Mouse (Mus musculus): Measurements from ENCODE around the gene Ankrd53. TPM values are rescaled to one million over a fixed set of nuclear protein-coding genes. Genes with fewer than 3 reads are reported as not detected.

Gene Ankrd53
- polyA plus RNA-seq, 1 experiment: not detected

DNA sequence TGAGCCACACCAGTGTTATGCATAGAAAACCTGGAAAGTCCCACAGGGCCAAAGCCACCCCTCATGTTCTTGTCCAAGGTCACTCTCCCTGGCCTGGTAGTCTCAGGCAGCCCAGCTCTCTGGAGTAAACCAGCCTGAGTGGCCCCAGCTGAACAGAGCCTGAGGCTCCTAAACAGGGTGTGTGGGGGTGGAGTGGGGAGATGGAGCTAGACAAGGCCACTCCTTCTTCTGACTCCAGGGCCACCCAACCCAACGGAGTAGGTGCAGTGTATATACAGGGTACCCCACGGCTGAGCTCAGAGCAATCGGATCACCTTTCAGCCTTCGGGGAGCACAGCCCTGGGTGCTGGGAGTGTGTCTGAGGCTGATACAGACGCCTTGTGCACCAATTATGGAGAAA, 18.3 kb upstream of the Ankrd53 start:
- no peak overlapping the region for H3K4me3 ChIP-seq (ENCODE audit: insufficient read depth, low read depth, low read length)
- no peaks in the 10 kb centered on the region for H3K4me1 ChIP-seq (ENCODE audit: control insufficient read depth, insufficient read depth, insufficient read length, low read length)
- H3K27ac ChIP-seq (replicated peaks; ENCODE audit: low read depth, low read length): no peak overlapping the region

DNA sequence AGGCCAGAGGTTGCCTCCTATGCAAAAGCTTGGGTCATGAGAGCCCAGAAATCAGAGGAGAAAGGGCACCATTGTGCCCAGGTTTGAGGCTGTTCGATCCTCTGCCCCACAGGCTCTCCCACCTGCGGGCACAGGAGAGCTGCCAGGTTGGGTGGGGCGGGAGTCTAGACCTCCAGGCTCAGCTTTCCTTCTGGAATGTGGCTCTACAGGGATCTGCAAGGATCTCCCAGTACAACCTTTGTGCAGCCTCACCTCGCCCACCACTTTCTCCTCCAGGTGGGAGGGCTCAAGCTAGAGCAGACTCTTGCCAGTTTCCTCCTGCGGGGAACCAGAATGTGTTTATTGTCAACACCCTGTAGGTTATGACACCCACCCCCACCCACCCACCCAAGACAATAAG, 17.9 kb upstream of the Ankrd53 start:
- H3K27ac ChIP-seq (replicated peaks; ENCODE audit: low read depth, low read length): no peak overlapping the region
- H3K4me1 ChIP-seq (ENCODE audit: control insufficient read depth, insufficient read depth, insufficient read length, low read length): no peaks in the 10 kb centered on the region
- no peak overlapping the region for H3K4me3 ChIP-seq (ENCODE audit: insufficient read depth, low read depth, low read length)

DNA sequence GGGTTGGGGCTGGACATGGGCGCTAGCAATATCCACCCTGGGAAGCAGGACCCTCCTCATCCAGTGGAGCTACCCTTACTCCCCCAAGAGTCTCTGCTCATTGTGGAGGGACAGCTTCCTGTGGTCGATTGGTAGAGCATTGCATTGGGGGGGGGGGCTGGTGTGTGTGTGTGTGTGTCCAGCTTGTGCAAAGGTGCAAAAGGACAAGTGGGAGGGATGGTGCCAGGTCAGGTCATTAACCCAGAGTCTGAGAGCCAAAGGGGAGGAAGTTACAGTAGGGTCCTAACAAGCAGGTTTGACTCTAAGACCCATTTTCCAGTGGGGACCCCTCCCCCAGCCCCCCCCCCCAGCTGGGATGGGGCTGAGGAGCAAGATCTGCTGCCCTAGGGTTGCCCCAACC, 17.0 kb upstream of the Ankrd53 start:
- Histone ChIP-seq H3K4me3 (ENCODE audit: insufficient read depth, low read depth, low read length) (no peak overlapping the region), H3K4me1 (ENCODE audit: control insufficient read depth, insufficient read depth, insufficient read length, low read length) (no peaks in the 10 kb centered on the region), H3K27ac (replicated peaks; ENCODE audit: low read depth, low read length) (no peak overlapping the region)

DNA sequence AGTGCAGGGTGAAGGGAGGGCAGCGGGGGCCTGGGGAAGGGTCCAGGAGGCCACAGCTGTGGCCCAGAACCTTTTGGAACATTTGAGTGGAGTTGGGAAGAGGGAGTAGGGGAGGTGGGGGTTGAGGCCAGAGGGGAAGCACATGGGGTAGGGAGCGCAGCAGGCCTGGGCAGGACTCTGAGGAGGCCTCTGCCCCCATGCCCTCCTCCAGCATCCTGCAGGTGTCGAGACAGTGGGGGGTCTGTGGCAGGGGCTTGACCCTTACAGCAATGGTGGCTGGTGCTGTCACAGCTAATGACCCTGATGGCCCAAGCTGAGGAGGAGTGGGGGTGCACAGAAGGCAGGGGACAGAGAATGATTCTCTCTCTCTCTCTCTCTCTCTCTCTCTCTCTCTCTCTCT, 13.2 kb upstream of the Ankrd53 start:
- no peak overlapping the region for H3K27ac ChIP-seq (replicated peaks; ENCODE audit: low read depth, low read length)
- no peak overlapping the region for H3K4me3 ChIP-seq (ENCODE audit: insufficient read depth, low read depth, low read length)

DNA sequence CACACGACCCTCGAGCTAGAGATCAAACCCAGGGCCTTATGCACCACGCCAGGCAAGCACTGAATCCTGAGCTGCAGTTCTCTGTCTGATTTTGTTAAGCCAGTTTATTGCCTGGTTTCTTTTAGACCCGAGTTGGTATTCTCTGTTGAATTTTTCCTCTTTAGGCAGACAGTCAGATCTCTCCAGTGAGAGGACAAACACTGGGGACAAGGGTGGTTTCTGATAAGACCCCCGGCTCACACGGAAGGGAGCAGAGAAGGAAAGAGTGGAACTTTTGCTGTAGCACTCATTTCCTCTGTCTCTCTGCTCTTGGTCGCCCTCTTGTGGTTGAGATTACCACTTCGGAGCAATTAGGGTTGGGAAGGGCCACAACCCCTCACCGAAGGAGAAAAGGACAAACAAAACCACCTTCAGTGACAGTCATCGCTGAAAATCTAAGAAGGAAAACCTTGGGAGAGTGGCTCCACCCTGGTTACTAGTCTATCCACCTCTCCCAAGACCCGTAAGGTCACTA, 12.2 kb upstream of the Ankrd53 start:
- Histone ChIP-seq H3K27ac (replicated peaks; ENCODE audit: low read depth, low read length) (no peak overlapping the region), H3K4me3 (ENCODE audit: insufficient read depth, low read depth, low read length) (no peak overlapping the region), H3K4me1 (ENCODE audit: control insufficient read depth, insufficient read depth, insufficient read length, low read length) (no peaks in the 10 kb centered on the region)

More for the DNA sequence above, 13.2 kb upstream of the Ankrd53 start:
- H3K4me1 ChIP-seq (ENCODE audit: control insufficient read depth, insufficient read depth, insufficient read length, low read length): no peaks in the 10 kb centered on the region

- Histone ChIP-seq H3K4me3 (ENCODE audit: insufficient read depth, low read depth, low read length) (no peak overlapping the region), H3K27ac (replicated peaks; ENCODE audit: low read depth, low read length) (no peak overlapping the region), H3K4me1 (ENCODE audit: control insufficient read depth, insufficient read depth, insufficient read length, low read length) (no peaks in the 10 kb centered on the region)
Observed at GRCm38 (mm10) chr6:83756051-83756450, 6.4 kb upstream of the Ankrd53 start.

- Histone ChIP-seq H3K4me3 (ENCODE audit: insufficient read depth, low read depth, low read length) (peak overlapping the region; percentile 30), H3K27ac (replicated peaks; ENCODE audit: low read depth, low read length) (no peak overlapping the region), H3K4me1 (ENCODE audit: control insufficient read depth, insufficient read depth, insufficient read length, low read length) (no peaks in the 10 kb centered on the region; the same call in 1 of the 2 replicates)
Observed at GRCm38 (mm10) chr6:83762880-83763431, 512 bp downstream of the Ankrd53 start.

DNA sequence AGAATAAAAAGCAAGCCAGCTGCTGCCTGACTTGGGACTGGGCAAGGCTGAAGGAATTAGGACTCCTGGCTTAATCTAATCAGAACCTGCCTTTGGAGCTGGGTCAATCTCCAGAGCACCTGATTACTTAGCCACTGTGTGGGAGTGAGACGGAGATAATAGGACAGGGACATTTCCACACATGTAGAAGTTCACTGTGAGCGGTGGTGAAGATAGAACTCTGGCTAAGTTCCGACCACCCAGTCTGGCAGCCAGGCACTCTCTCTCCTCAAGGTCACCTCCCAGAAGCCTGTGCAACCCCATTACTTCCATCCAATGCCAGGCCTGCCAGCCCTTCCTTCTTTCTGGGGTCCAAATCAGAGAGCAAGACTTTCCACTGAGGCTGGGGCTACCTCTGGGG, 4.5 kb downstream of the Ankrd53 start:
- no peak overlapping the region for H3K27ac ChIP-seq (replicated peaks; ENCODE audit: low read depth, low read length)
- no peak overlapping the region for H3K4me3 ChIP-seq (ENCODE audit: insufficient read depth, low read depth, low read length)
- H3K4me1 ChIP-seq (ENCODE audit: control insufficient read depth, insufficient read depth, insufficient read length, low read length): no peaks in the 10 kb centered on the region; the same call in 1 of the 2 replicates

- Histone ChIP-seq H3K4me3 (ENCODE audit: insufficient read depth, low read depth, low read length) (no peak overlapping the region), H3K27ac (replicated peaks; ENCODE audit: low read depth, low read length) (no peak overlapping the region), H3K4me1 (ENCODE audit: control insufficient read depth, insufficient read depth, insufficient read length, low read length) (no peaks in the 10 kb centered on the region)
Observed at GRCm38 (mm10) chr6:83768485-83768884, 6.0 kb downstream of the Ankrd53 start.

DNA sequence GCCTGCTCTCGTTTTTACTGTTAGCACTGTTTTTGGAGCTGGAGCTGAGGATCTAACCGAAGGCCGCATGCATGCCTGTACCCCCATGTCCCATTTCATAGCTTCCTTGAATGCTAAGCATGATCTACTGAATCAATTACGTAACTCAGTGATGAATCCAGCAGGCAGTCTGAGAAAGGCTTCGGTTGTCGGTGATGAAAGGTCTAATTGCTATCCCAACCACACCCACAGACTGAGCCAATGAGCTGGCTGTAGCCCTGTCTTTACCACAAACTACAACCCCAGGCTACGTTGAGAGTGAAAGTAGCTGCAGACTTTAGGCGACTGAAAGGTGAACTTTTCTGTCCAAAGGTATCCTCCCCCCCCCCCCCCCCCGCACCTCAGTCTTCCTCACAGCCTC, 11.7 kb downstream of the Ankrd53 start:
- Histone ChIP-seq H3K27ac (replicated peaks; ENCODE audit: low read depth, low read length) (no peak overlapping the region), H3K4me3 (ENCODE audit: insufficient read depth, low read depth, low read length) (peak overlapping the region; percentile 92; the same call in 1 of the 2 replicates), H3K4me1 (ENCODE audit: control insufficient read depth, insufficient read depth, insufficient read length, low read length) (0 out of 2 replicates have a peak, but pooled peaks cover 5% of the 10 kb centered on the region)

- Histone ChIP-seq H3K4me3 (ENCODE audit: insufficient read depth, low read depth, low read length) (peak overlapping the region; percentile 92), H3K4me1 (ENCODE audit: control insufficient read depth, insufficient read depth, insufficient read length, low read length) (0 out of 2 replicates have a peak, but pooled peaks cover 5% of the 10 kb centered on the region)
Observed at GRCm38 (mm10) chr6:83774781-83775563, 12.5 kb downstream of the Ankrd53 start.

DNA sequence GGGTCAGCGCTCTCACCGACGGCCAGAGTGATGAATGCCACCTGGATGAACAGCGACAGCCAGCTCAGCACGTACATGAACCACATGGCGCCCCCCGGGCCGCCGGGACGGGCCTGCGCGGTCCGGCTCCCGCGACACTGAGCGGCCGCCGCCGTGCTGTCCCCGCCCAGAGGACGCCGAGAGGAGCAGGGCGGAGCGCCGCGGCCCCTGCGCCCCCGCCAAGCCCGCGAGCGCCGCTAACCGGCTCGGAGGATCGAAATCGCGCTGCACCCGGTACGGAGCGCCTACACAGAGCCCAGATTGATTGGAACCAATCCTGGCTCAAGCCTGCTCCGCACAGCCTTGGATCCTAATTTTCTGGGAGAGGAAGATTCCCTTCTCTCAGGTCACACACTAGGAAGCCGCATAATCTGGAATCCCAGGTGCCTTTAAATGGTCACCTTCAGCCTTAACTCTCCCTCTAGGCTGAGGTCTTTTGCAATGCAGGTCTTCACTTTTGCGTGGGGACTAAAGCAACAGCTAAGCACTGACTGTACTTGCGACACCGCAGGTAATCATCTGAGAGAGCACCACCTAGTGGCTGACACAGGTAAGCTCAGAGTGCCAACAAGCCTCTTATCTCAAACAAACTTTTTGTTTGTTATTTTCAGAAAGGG, 13.3 kb downstream of the Ankrd53 start, which contains the start of gene Tex261:
TSS of gene Tex261 (minus strand) at position 176 of the 656 bp plus-strand sequence.
- Histone ChIP-seq H3K4me1 (ENCODE audit: control insufficient read depth, insufficient read depth, insufficient read length, low read length) (0 out of 2 replicates have a peak, but pooled peaks cover 5% of the 10 kb centered on the region), H3K4me3 (ENCODE audit: insufficient read depth, low read depth, low read length) (peak within 1 kb of the TSS; percentile 92), H3K27ac (replicated peaks; ENCODE audit: low read depth, low read length) (peak within 1 kb of the TSS; percentile 38)

More at GRCm38 (mm10) chr6:83774781-83775563, 12.5 kb downstream of the Ankrd53 start:
- peak overlapping the region; percentile 38; the same call in 1 of the 2 replicates for H3K27ac ChIP-seq (replicated peaks; ENCODE audit: low read depth, low read length)

DNA sequence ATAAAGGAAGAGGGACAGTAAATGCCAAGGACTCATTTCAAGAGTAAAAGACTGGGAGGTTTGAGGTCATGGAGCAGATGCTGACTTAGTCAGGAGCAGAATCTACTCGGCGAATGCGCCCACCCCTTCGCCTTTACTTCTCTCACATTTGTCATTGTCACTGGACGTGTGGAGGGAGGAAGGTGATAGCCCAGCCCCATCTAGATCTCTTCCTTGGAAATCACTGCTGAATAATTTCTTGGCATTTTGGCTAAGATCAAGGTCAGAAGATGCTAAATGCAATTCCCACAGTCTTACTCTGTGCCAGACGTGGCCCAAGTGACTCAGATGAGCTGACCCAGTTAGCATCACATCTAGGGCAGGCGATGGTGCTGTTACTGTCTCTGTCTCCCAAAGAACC, 15.9 kb downstream of the Ankrd53 start:
- Histone ChIP-seq H3K27ac (replicated peaks; ENCODE audit: low read depth, low read length) (no peak overlapping the region), H3K4me3 (ENCODE audit: insufficient read depth, low read depth, low read length) (no peak overlapping the region), H3K4me1 (ENCODE audit: control insufficient read depth, insufficient read depth, insufficient read length, low read length) (0 out of 2 replicates have a peak, but pooled peaks cover 5% of the 10 kb centered on the region)

GRCm38 (mm10) chr6:83779026-83779425, 16.6 kb downstream of the Ankrd53 start:
- H3K4me3 ChIP-seq (ENCODE audit: insufficient read depth, low read depth, low read length): no peak overlapping the region
- no peak overlapping the region for H3K27ac ChIP-seq (replicated peaks; ENCODE audit: low read depth, low read length)
- 0 out of 2 replicates have a peak, but pooled peaks cover 4% of the 10 kb centered on the region for H3K4me1 ChIP-seq (ENCODE audit: control insufficient read depth, insufficient read depth, insufficient read length, low read length)

DNA sequence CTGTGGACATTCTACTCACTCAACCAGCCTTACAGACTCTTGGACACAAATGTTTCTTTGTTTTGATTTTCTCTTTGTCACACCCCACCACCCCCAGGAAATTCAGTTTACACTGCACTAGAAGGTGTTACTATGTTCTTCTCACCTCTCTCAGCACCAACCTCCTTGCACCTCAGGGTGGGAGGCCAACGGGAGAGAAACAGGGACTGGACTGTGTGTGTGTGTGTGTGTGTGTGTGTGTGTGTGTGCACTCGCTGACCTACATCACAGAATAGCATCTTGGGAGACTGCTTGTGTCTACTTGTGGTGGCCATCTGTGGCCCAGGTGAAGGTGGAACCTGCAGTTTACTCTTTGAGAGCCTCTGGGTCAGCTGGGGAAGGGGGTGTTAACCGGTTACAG, 24.0 kb downstream of the Ankrd53 start:
- no peaks in the 10 kb centered on the region for H3K4me1 ChIP-seq (ENCODE audit: control insufficient read depth, insufficient read depth, insufficient read length, low read length)
- H3K27ac ChIP-seq (replicated peaks; ENCODE audit: low read depth, low read length): no peak overlapping the region
- no peak overlapping the region for H3K4me3 ChIP-seq (ENCODE audit: insufficient read depth, low read depth, low read length)
